In the genomic region with DNA sequence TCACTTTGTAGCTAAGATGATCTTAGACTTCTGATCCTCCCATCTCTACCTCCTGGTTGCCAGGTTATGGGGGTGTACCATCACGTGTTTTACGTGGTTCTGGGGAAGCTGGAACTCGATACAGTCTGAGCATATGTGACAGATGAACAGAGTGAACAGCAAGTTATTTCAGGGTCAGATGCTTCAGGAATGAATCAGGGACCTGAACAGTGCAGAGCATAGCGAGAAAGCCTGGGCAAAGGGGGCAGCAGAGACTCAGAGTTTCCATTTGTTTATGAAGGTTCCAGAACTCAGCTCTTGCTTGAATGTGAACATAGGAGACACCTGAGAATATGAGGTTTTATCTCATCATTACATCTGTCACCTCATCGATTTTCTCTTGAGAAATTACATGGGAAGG, we compare ENCODE assay signal across 19 mouse cellular contexts.
"Had no signal": no experiment of that assay in that cellular context is flagged by ENCODE, and none has a peak within 500 bp of the region (broad histone marks: within the 10 kb centered on the region; RNA-seq: fewer than 3 reads in every experiment).

No protein-coding gene starts in this region.

- H3K36me3 ChIP-seq: liver, embryonic 13.5 days; midbrain, embryonic 12.5 days; midbrain, embryonic 15.5 days; neural tube, embryonic 12.5 days; neural tube, embryonic 15.5 days had no signal

- H3K4me3 ChIP-seq: liver, embryonic 13.5 days; midbrain, embryonic 12.5 days; midbrain, embryonic 15.5 days; neural tube, embryonic 12.5 days; neural tube, embryonic 15.5 days had no signal

- ATAC-seq: lung, postnatal 0 days; midbrain, embryonic 15.5 days had no signal

- DNase-seq: kidney, adult 18-20 months; kidney, adult 9 months; kidney, postnatal 14 days; kidney, postnatal 4 days; liver, embryonic 13.5 days; right cerebral cortex, adult 18-20 months; right cerebral cortex, postnatal 14 days; right cerebral cortex, postnatal 4 days; thymus, adult 2 months; thymus, postnatal 14 days; thymus, postnatal 4 days had no signal

- H3K4me1 ChIP-seq: liver, embryonic 13.5 days; midbrain, embryonic 12.5 days; neural tube, embryonic 12.5 days had no signal

- H3K27ac ChIP-seq: liver, embryonic 13.5 days; macrophage; midbrain, embryonic 12.5 days; midbrain, embryonic 15.5 days; neural tube, embryonic 12.5 days; neural tube, embryonic 15.5 days; stomach, postnatal 0 days had no signal

- H3K9me3 ChIP-seq: liver, embryonic 13.5 days; midbrain, embryonic 12.5 days; midbrain, embryonic 15.5 days; neural tube, embryonic 12.5 days; neural tube, embryonic 15.5 days had no signal

- H3K4me2 ChIP-seq: liver, embryonic 13.5 days; lung, embryonic 14.5 days; midbrain, embryonic 12.5 days; midbrain, embryonic 15.5 days; neural tube, embryonic 12.5 days; neural tube, embryonic 15.5 days had no signal

- H3K9ac ChIP-seq: liver, embryonic 13.5 days; lung, embryonic 14.5 days; midbrain, embryonic 12.5 days; midbrain, embryonic 15.5 days; neural tube, embryonic 12.5 days; neural tube, embryonic 15.5 days had no signal

- H3K27me3 ChIP-seq: liver, embryonic 13.5 days; midbrain, embryonic 12.5 days; midbrain, embryonic 15.5 days; neural tube, embryonic 12.5 days; neural tube, embryonic 15.5 days had no signal
